Mouse (Mus musculus): ENCODE data around the gene Tiam2.

- TF ChIP-seq CTCF (IDR thresholded peaks at IDR 0.05; ENCODE audit: insufficient read depth, low read depth, low read length) (no peak), POLR2A (IDR thresholded peaks at IDR 0.05; ENCODE audit: insufficient read depth, low read depth, low read length) (no peak)
These were observed 190.0 kb downstream of the Tiam2 start for GRCm38 (mm10) chr17:3516406-3516805.

All from olfactory bulb, adult 2 months (tissue).